Mouse (Mus musculus): ENCODE data around the gene Fam234a. TPM values are rescaled to one million over a fixed set of nuclear protein-coding genes. Genes with fewer than 3 reads are reported as not detected.
"Not testable (repeated sequence)": the region's sequence is repeated elsewhere in the genome, so short reads cannot be mapped to it uniquely, and the experiment has no call there.

Gene Fam234a
- total RNA-seq, 2 experiments from 2014 or later, result 90.2 to 99.6 TPM

GRCm38 (mm10) chr17:26187592-26187991 is 56.5 kb downstream of the Fam234a start:
- no peak for DNase-seq (ENCODE audit: low spot score in 2 of 2)

DNA sequence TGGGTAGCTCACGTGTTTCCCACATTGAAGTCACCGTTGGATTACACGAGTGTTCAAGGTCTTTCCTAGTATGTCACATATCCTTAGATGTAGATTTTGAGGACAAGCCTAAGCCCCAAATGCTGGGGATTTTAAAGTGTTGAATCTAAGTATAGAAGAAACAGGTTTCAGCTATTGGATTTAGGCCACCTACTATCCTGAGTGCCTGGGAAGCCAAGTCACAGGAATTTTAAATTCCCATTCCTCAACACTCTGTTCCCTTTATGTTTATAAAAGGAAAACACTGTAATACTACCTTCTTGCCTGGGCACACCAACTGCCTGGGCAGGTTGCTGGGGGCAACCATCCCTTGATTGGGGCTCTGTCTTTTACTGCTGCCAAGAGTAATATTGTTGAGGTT is 62.9 kb downstream of the Fam234a start:
- DNase-seq (ENCODE audit: low spot score in 2 of 2), result no peak

- DNase-seq (ENCODE audit: low spot score in 2 of 2), result no peak
Observed at GRCm38 (mm10) chr17:26178611-26179010, 65.4 kb downstream of the Fam234a start.

- not testable (repeated sequence) for DNase-seq (ENCODE audit: low spot score in 2 of 2)
Observed at GRCm38 (mm10) chr17:26175248-26175647, 68.8 kb downstream of the Fam234a start.

- DNase-seq (ENCODE audit: low spot score in 2 of 2), result no peak
Observed at GRCm38 (mm10) chr17:26168039-26168438, 76.0 kb downstream of the Fam234a start.

- DNase-seq (ENCODE audit: low spot score in 2 of 2), result no peak
Observed at GRCm38 (mm10) chr17:26162736-26163135, 81.3 kb downstream of the Fam234a start.

Other genes with a start within 250 kb of the Fam234a start
- gene Rab11fip3, start 174.7 kb downstream of the Fam234a start, total RNA-seq (2021), result 10 to 100 TPM; 17.8 to 28.5 TPM
- 10 to 100 TPM; 22.7 to 33.3 TPM for gene Decr2, start 153.9 kb downstream of the Fam234a start, total RNA-seq (2021)
- 10 to 100 TPM; 13.4 to 14.7 TPM for gene Nme4, start 148.6 kb downstream of the Fam234a start, total RNA-seq (2021)
- gene Tmem8, start 130.9 kb downstream of the Fam234a start, total RNA-seq (2021), result 10 to 100 TPM in 1 of 2 experiments, 1 to 10 TPM in 1; 7.4 to 12.2 TPM
- gene Mrpl28, start 120.7 kb downstream of the Fam234a start, total RNA-seq (2021), result 10 to 100 TPM; 78.4 to 91.8 TPM
- 10 to 100 TPM; 51.7 to 57.2 TPM for gene Axin1, start 105.6 kb downstream of the Fam234a start, total RNA-seq (2021)
- gene Pdia2, start 45.2 kb downstream of the Fam234a start, total RNA-seq (2021), result 10 to 100 TPM in 1 of 2 experiments, 1 to 10 TPM in 1; 2.5 to 43.9 TPM
- 10 to 100 TPM; 40.7 to 47.8 TPM for gene Rgs11, start 41.3 kb downstream of the Fam234a start, total RNA-seq (2021)
- gene Arhgdig, start 36.5 kb downstream of the Fam234a start, total RNA-seq (2021), result 10 to 100 TPM; 14.8 to 31.9 TPM
- gene Luc7l, start 8.7 kb upstream of the Fam234a start, total RNA-seq (2021), result 10 to 100 TPM; 80.8 to 85.2 TPM
- 10 to 100 TPM; 55.6 to 57.4 TPM for gene Neurl1b, start 170.6 kb upstream of the Fam234a start, total RNA-seq (2021)

All from adrenal gland, postnatal 4 days (tissue).